Mouse (Mus musculus): ENCODE measurements around the gene Mrm3.

DNA sequence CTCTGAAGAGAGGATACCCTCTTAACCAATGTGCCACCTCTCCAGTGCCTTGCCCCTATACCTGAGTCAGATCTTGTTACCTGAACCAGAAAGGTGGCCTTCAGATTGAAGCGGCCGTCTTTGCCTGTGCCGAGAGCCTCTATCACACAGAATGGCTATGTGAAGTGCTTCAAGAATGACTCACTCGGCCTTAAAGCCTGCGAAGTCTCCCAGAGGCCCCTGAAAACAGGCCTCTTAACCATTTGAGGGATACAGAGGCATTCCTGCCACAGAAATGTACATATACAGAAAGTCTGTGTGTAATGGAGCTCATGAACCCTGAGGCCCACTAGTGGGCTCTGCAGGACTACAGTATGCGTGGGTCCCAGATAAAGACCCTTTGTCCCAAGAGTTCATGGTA, 40.3 kb downstream of the Mrm3 start:
- no peak for TF ChIP-seq CTCF (conservative IDR thresholded peaks at IDR 0.05; ENCODE audit: low read length)
- TF ChIP-seq POU5F1 (IDR thresholded peaks at IDR 0.05; ENCODE audit: borderline replicate concordance, low read length) = no peak
